Mouse (Mus musculus) G1E (cell line): ENCODE measurements at regions not wholly inside any gene's neighbourhood (a gene's known extent, or its start where the extent isn't known, plus 50 kb on each side); places are given as distances from the start of the nearest gene placed in this dataset.

Experiments
- CTCF ChIP-seq: IDR thresholded peaks from 2 replicates; pipeline ENCODE4 v1.5.1; 2012; ENCODE audit warnings: low read depth, low read length, inconsistent platforms, mixed read lengths
- POLR2AphosphoS5 ChIP-seq: IDR thresholded peaks from 2 replicates; pipeline ENCODE4 v1.6.1; 2012; ENCODE audit warnings: low read depth, low read length, inconsistent platforms; ENCODE audit not compliant: insufficient replicate concordance

- TF ChIP-seq POLR2AphosphoS5 = no peak
- no peak for TF ChIP-seq CTCF
Observed at GRCm38 (mm10) chr2:167792330-167792729, 102.7 kb upstream of the Tmem189 start.
